Mouse (Mus musculus) testis, adult 2 months (tissue): ENCODE data around the gene Sstr5.

Source experiments
- CTCF ChIP-seq: fragments of 200-500 bp; IDR thresholded peaks from 2 replicates; pipeline ENCODE4 v1.5.1; 2012; ENCODE audit warnings: low read depth, mild to moderate bottlenecking, inconsistent platforms, low read length, moderate library complexity; ENCODE audit not compliant: control insufficient read depth, insufficient read depth, insufficient replicate concordance
- POLR2A ChIP-seq: fragments of 200-500 bp; IDR thresholded peaks from 2 replicates; pipeline ENCODE4 v1.6.1; 2012; ENCODE audit warnings: low read depth, mild to moderate bottlenecking, inconsistent platforms, low read length, moderate library complexity; ENCODE audit not compliant: control insufficient read depth

GRCm38 (mm10) chr17:25514055-25514454 is 17.0 kb upstream of the Sstr5 start:
- TF ChIP-seq POLR2A (no peak), CTCF (no peak)
